Mouse (Mus musculus): ENCODE results near the gene Ciapin1. TPM values are rescaled to one million over a fixed set of nuclear protein-coding genes. Genes with fewer than 3 reads are reported as not detected.
A peak's percentile ranks its signal among the peaks of the same experiment; 100 is the strongest.

The Ciapin1 gene
- polyA plus RNA-seq (2015; fragmentation: Nextera tagmentation; extraction: Ambion mirVana), result 91.2 and 91.9 TPM in 2 replicates

- Histone ChIP-seq H3K27me3 (ENCODE audit: control insufficient read depth, insufficient read depth, low read depth, low read length) (no peaks in the 10 kb centered on the region), H3K4me1 (replicated peaks; ENCODE audit: control insufficient read depth, insufficient read depth, low read length) (peaks cover 16% of the 10 kb centered on the region), H3K9me3 (ENCODE audit: control insufficient read depth, low read length) (no peaks in the 10 kb centered on the region), H3K27ac (ENCODE audit: low read length) (peak within 1 kb of the TSS; percentile 86), H3K4me2 (ENCODE audit: low read depth, low read length) (peak within 1 kb of the TSS; percentile 92), H3K4me3 (ENCODE audit: low read length) (peak within 1 kb of the TSS; percentile 81), H3K9ac (ENCODE audit: low read length) (peak within 1 kb of the TSS; percentile 89), H3K36me3 (ENCODE audit: control insufficient read depth, insufficient read depth, low read length) (no peaks in the 10 kb centered on the region)
- under 1% methylated on average over 82 of the region's 82 CpGs for whole genome bisulfite sequencing
- ATAC-seq (ENCODE audit: low read depth), result peak; percentile 99
Measured at GRCm38 (mm10) chr8:94837662-94838574, at the start of gene Ciapin1, which contains the start of gene Coq9. Gene Ciapin1, minus strand, starts transcription at chr8:94838358. Gene Coq9, plus strand, starts transcription at chr8:94838321.

DNA sequence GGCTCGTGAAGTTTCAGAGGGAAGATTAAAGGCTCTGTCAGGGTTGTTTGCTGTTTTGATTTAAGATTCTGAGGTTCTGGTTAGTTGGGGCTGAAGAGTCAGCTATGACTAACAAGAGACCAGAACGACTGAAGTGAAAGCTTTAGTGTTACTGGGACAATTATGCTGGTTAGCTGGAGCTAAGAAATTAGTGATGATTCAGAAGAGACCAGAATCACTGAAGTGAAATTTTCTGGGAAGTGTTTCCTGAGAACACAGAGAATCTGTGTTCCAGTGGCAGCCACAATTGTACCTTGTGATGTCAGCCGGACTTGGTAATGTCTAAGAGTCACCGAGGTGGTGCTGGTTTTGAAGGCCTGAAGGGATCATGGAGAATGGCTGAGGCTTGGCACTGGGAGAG lies 42.6 kb upstream of the Ciapin1 start:
- Histone ChIP-seq H3K4me2 (ENCODE audit: low read depth, low read length) (no peak overlapping the region), H3K9ac (ENCODE audit: low read length) (no peak overlapping the region), H3K9me3 (ENCODE audit: control insufficient read depth, low read length) (no peaks in the 10 kb centered on the region), H3K27me3 (ENCODE audit: control insufficient read depth, insufficient read depth, low read depth, low read length) (no peaks in the 10 kb centered on the region), H3K36me3 (ENCODE audit: control insufficient read depth, insufficient read depth, low read length) (no peaks in the 10 kb centered on the region), H3K27ac (ENCODE audit: low read length) (no peak overlapping the region), H3K4me1 (replicated peaks; ENCODE audit: control insufficient read depth, insufficient read depth, low read length) (peaks cover 7% of the 10 kb centered on the region), H3K4me3 (ENCODE audit: low read length) (no peak overlapping the region)
- no peak for ATAC-seq (ENCODE audit: low read depth)
- WGBS, result 58% methylated on average over 4 of the region's 4 CpGs

- 24% methylated on average over 3 of the region's 3 CpGs for WGBS
- Histone ChIP-seq H3K4me3 (ENCODE audit: low read length) (peak overlapping the region; percentile 72; the same call in 1 of the 2 replicates), H3K9ac (ENCODE audit: low read length) (0 out of 2 replicates have a peak overlapping the region, but pooled peaks have one; percentile 7), H3K9me3 (ENCODE audit: control insufficient read depth, low read length) (no peaks in the 10 kb centered on the region), H3K27ac (ENCODE audit: low read length) (peak overlapping the region; percentile 75), H3K36me3 (ENCODE audit: control insufficient read depth, insufficient read depth, low read length) (no peaks in the 10 kb centered on the region), H3K27me3 (ENCODE audit: control insufficient read depth, insufficient read depth, low read depth, low read length) (no peaks in the 10 kb centered on the region), H3K4me2 (ENCODE audit: low read depth, low read length) (peak overlapping the region; percentile 88), H3K4me1 (replicated peaks; ENCODE audit: control insufficient read depth, insufficient read depth, low read length) (peaks cover 25% of the 10 kb centered on the region)
- peak; percentile 0; the same call in 1 of the 2 replicates for ATAC-seq (ENCODE audit: low read depth)
Measured at GRCm38 (mm10) chr8:94876820-94877219, 38.7 kb upstream of the Ciapin1 start.

DNA sequence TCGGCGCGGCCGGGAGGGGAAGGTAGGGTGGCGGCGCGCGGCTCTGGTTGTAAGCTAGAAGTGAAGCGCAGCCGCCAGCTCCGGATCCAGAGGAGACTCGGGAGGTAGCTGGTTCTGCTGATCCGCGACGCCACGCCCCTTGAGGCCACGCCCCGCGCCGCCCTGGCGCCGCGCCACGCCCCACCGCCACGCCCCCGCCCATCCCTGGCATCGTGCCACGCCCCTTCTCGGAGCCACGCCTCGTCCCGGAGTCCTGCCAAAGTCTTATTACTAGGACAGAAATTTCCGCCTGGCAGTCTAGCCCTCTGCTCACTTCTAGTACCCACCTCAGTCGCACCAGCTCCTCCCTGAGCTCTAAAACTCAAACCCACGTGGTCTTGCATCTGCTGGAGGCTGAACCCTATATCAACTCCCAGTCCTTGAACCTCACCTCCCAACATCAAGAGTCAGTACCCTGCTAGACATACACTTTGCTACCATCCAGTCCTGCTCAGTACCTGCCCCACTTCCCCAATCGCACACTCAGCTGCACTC lies 38.1 kb upstream of the Ciapin1 start, which contains the start of gene Dok4:
Gene Dok4 (minus strand): TSS at position 134 of the 534 bp plus-strand sequence.
- Histone ChIP-seq H3K4me3 (ENCODE audit: low read length) (peak within 1 kb of the TSS; percentile 72), H3K9ac (ENCODE audit: low read length) (peak within 1 kb of the TSS; percentile 78), H3K4me2 (ENCODE audit: low read depth, low read length) (peak within 1 kb of the TSS; percentile 88), H3K27ac (ENCODE audit: low read length) (peak within 1 kb of the TSS; percentile 77), H3K4me1 (replicated peaks; ENCODE audit: control insufficient read depth, insufficient read depth, low read length) (peaks cover 31% of the 10 kb centered on the region), H3K27me3 (ENCODE audit: control insufficient read depth, insufficient read depth, low read depth, low read length) (no peaks in the 10 kb centered on the region), H3K36me3 (ENCODE audit: control insufficient read depth, insufficient read depth, low read length) (no peaks in the 10 kb centered on the region), H3K9me3 (ENCODE audit: control insufficient read depth, low read length) (no peaks in the 10 kb centered on the region)
- WGBS, result under 1% methylated on average over 30 of the region's 37 CpGs
- peak; percentile 89 for ATAC-seq (ENCODE audit: low read depth)

DNA sequence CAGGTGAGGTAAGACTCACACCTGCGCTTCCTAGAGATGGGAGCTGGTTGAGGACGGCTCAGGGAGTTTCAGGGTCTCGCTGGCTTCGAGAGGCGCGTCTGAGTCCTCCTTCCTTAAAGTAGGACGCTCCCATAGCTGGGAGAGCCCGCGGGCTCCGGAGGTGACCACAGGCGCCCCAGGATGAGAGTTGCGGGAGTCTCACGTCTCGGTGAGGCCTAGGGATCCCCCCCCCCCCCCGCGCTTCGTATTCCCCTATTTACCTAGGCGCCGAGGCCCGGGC lies 37.7 kb upstream of the Ciapin1 start:
- peaks cover 35% of the 10 kb centered on the region for H3K4me1 ChIP-seq (replicated peaks; ENCODE audit: control insufficient read depth, insufficient read depth, low read length)
- peak overlapping the region; percentile 88 for H3K4me2 ChIP-seq (ENCODE audit: low read depth, low read length)
- WGBS, result under 1% methylated on average over 13 of the region's 20 CpGs
- ATAC-seq (ENCODE audit: low read depth), result no peak
- H3K9me3 ChIP-seq (ENCODE audit: control insufficient read depth, low read length), result no peaks in the 10 kb centered on the region
- peak overlapping the region; percentile 72 for H3K4me3 ChIP-seq (ENCODE audit: low read length)
- peak overlapping the region; percentile 78 for H3K9ac ChIP-seq (ENCODE audit: low read length)
- no peaks in the 10 kb centered on the region for H3K27me3 ChIP-seq (ENCODE audit: control insufficient read depth, insufficient read depth, low read depth, low read length)
- H3K27ac ChIP-seq (ENCODE audit: low read length), result peak overlapping the region; percentile 77
- H3K36me3 ChIP-seq (ENCODE audit: control insufficient read depth, insufficient read depth, low read length), result no peaks in the 10 kb centered on the region

DNA sequence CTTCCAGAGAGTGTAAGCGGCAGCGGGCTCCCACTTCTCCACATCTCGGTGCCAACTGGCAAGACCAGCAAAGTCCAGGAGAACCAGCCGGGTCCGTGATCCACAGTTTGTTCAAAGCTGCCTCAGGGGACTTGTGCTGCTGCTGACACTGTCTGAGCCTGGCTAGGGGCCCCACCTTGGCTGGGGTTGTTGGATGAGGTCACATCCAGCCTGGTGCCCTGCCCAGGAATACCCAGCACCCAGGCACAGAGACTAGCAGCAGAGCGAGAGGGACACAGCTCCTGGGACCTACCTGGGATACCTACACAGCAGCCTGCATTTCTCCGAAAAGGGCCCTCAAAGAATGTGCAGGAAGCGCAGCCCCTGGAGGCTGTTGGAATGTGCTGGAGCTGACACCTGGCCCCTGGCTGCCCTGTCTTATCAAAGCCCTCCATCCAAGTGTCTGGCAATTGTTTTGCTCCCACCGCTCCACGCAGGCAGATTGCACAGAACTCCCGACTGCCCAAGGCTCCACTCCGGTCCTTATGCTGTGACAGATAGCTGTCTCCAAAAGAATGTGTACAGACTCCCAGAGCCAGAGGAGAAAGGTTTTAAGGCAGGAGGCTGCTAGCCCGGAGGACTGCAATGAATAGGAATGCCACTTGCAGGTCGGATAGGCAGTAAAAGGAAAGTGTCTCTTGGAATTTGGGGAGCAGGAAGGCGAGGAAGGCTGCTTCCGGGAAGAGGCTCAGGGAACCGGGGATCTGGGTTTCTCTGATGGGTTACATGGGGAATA lies 37.1 kb upstream of the Ciapin1 start:
- ATAC-seq (ENCODE audit: low read depth), result no peak
- WGBS, result 11% methylated on average over 17 of the region's 17 CpGs
- peak overlapping the region; percentile 77 for H3K27ac ChIP-seq (ENCODE audit: low read length)
- H3K9me3 ChIP-seq (ENCODE audit: control insufficient read depth, low read length), result no peaks in the 10 kb centered on the region
- no peaks in the 10 kb centered on the region for H3K36me3 ChIP-seq (ENCODE audit: control insufficient read depth, insufficient read depth, low read length)
- H3K27me3 ChIP-seq (ENCODE audit: control insufficient read depth, insufficient read depth, low read depth, low read length), result no peaks in the 10 kb centered on the region
- H3K4me3 ChIP-seq (ENCODE audit: low read length), result peak overlapping the region; percentile 72
- peak overlapping the region; percentile 88 for H3K4me2 ChIP-seq (ENCODE audit: low read depth, low read length)
- peak overlapping the region; percentile 78 for H3K9ac ChIP-seq (ENCODE audit: low read length)
- H3K4me1 ChIP-seq (replicated peaks; ENCODE audit: control insufficient read depth, insufficient read depth, low read length), result peaks cover 40% of the 10 kb centered on the region

- Histone ChIP-seq H3K9me3 (ENCODE audit: control insufficient read depth, low read length) (no peaks in the 10 kb centered on the region), H3K4me2 (ENCODE audit: low read depth, low read length) (peak overlapping the region; percentile 88), H3K27me3 (ENCODE audit: control insufficient read depth, insufficient read depth, low read depth, low read length) (no peaks in the 10 kb centered on the region), H3K36me3 (ENCODE audit: control insufficient read depth, insufficient read depth, low read length) (no peaks in the 10 kb centered on the region), H3K9ac (ENCODE audit: low read length) (peak overlapping the region; percentile 78), H3K4me1 (replicated peaks; ENCODE audit: control insufficient read depth, insufficient read depth, low read length) (peaks cover 49% of the 10 kb centered on the region), H3K4me3 (ENCODE audit: low read length) (peak overlapping the region; percentile 72), H3K27ac (ENCODE audit: low read length) (no peak overlapping the region)
- 11% methylated on average over 6 of the region's 6 CpGs for WGBS
- no peak for ATAC-seq (ENCODE audit: low read depth)
Measured at GRCm38 (mm10) chr8:94874358-94874757, 36.2 kb upstream of the Ciapin1 start.

GRCm38 (mm10) chr8:94872576-94872975 lies 34.4 kb upstream of the Ciapin1 start:
- Histone ChIP-seq H3K9ac (ENCODE audit: low read length) (no peak overlapping the region), H3K4me2 (ENCODE audit: low read depth, low read length) (peak overlapping the region; percentile 92), H3K27me3 (ENCODE audit: control insufficient read depth, insufficient read depth, low read depth, low read length) (no peaks in the 10 kb centered on the region), H3K9me3 (ENCODE audit: control insufficient read depth, low read length) (no peaks in the 10 kb centered on the region), H3K36me3 (ENCODE audit: control insufficient read depth, insufficient read depth, low read length) (no peaks in the 10 kb centered on the region), H3K4me3 (ENCODE audit: low read length) (no peak overlapping the region), H3K27ac (ENCODE audit: low read length) (no peak overlapping the region), H3K4me1 (replicated peaks; ENCODE audit: control insufficient read depth, insufficient read depth, low read length) (peaks cover 59% of the 10 kb centered on the region)
- no peak for ATAC-seq (ENCODE audit: low read depth)
- WGBS, result 86% methylated on average over 2 of the region's 2 CpGs

GRCm38 (mm10) chr8:94872156-94872555 lies 34.0 kb upstream of the Ciapin1 start:
- Histone ChIP-seq H3K9ac (ENCODE audit: low read length) (no peak overlapping the region), H3K36me3 (ENCODE audit: control insufficient read depth, insufficient read depth, low read length) (no peaks in the 10 kb centered on the region), H3K27me3 (ENCODE audit: control insufficient read depth, insufficient read depth, low read depth, low read length) (no peaks in the 10 kb centered on the region), H3K4me2 (ENCODE audit: low read depth, low read length) (peak overlapping the region; percentile 92), H3K9me3 (ENCODE audit: control insufficient read depth, low read length) (no peaks in the 10 kb centered on the region), H3K27ac (ENCODE audit: low read length) (peak overlapping the region; percentile 26), H3K4me3 (ENCODE audit: low read length) (no peak overlapping the region), H3K4me1 (replicated peaks; ENCODE audit: control insufficient read depth, insufficient read depth, low read length) (peaks cover 59% of the 10 kb centered on the region)
- no peak for ATAC-seq (ENCODE audit: low read depth)
- 45% methylated on average over 3 of the region's 3 CpGs for WGBS

Measured in lung, embryonic 16.5 days (tissue).